Mouse (Mus musculus): Measurements from ENCODE around the gene Dnal1.

The Dnal1 gene

DNA sequence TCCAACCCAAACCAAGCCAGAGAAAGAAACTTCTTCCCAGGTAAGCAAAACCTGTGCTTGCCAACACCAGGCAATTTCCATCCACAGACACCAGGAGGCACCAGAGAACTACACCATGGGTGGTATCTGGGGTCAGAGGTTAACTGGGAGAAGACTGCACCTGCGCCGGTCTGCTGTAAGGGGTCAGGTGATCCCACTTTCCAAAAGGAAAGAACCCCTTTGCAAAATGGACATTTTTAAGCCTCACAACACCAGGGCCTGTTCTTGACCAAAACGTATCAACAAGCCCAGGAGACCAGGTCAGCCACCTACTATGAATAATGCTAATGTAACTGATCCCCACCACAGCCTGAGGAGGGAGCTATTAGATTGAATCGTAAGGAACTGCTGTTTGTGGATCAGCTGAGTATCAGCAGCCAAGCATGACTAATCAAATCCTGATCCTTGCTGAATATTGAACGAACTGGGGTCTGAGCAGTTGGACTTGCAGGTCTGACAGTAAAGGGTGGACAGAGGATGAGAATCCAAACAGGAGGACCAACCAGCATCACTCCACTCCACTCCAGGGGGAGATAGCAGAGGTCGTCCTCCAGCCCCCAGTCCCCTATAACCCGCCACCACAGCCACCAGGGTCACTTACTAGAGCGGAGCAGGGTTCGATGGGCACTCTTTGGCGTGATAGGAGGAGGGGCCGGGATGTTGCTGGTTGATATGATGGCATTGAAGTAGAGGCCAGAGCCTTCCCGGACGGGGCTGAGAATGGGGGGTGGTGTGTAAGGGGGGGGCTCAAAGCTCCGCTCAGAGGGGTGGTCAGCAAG is 47.7 kb downstream of the Dnal1 start:
- DNase-seq (ENCODE audit: low spot score) = no peak

DNA sequence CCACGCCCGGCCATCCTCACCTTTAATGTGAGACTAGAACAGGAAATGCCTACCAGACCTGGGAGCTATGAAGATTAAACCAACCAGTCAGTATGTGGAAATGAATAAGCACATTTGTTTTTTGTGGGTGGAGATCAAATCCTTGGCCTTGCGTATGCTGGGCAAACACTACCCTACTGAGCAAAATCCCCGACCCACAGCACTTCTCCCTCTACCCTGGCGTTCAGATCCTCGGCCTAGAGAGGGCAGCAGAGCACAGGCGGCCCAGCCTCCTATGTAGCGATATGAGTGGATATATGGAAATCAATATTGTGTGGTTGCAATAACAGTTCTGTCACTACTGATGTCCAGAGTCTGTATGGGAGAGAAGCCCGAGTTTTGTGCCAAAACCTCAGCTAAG is 49.0 kb downstream of the Dnal1 start:
- DNase-seq (ENCODE audit: low spot score) = no peak

DNA sequence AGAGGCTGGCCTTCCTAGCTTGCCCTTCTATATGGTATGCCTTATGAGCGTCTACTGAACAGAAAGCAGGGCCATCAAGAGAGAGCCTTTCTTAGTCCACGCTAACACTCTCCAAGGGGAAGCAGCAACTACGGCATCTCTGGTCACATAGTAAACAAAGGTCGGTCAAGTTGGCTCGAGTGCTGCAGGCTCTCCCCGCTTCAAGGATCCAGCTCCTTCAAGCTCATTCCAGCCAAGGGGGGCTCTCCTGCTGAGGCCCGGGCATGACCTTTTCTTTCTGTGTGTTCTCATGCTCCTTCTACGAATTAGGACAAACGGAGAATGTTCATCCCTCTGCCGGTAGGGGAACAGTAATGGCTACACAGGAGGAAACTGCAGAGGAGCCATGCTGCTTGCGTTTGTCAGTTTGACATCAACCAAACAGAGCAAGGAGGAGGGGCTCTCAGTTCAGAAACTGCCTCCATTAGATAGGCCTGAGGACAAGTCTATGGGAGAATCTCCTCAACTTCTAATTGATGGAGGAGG is 49.5 kb downstream of the Dnal1 start:
- DNase-seq (ENCODE audit: low spot score) = no peak

DNA sequence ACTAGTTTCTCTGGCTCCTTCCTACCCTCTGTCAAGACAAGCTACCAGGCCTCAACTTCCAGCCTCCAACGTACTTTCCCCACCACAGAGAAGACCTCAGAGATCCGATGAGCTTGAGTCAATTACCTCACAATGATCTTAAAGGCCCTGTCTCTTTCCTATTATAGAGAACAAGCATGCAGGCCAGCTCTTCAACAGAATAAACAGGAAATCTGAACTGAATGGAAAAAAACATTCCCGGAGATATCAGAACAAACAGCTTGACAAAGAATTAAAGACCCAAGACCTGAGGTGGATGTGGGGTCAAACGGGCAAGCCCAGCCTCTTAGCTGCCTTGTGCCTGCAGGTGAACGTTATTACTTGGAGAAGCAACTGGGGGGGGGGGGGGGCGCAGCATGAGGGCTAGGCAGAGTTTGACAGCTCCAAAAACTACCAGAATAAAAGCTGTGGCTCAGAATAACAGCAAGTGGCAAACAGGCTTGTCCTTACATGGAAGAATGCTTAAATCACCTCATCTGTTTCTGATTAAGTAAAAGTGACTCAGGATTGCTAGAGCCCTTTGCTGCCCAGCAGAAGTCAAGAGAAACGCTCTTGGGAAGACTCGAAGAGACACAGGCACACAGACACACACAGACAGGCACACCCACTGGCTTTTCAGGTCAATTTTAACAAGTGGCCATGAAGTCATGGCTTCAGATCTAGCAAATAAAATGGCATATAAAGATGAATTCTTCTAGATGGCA is 51.6 kb downstream of the Dnal1 start:
- no peak for DNase-seq (ENCODE audit: low spot score)

DNA sequence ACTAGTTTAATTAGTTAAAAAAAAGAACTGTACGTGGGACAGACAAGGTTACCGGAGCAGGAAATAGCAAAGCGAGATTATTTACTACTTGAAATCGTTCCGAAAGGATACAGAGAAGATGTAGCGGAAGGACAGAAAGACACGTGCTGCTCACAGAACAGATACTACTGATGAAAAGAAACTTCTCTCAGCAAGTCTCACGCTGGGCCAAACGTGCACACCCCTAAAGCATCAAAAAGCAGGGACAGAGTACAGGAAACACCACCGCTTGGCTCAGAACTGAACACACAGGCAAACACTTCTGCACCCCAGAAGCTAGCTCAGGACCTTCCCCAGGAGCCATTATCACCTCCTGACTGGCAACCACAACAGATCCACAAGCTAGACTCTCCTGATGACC is 56.4 kb downstream of the Dnal1 start:
- no peak for DNase-seq (ENCODE audit: low spot score)

DNA sequence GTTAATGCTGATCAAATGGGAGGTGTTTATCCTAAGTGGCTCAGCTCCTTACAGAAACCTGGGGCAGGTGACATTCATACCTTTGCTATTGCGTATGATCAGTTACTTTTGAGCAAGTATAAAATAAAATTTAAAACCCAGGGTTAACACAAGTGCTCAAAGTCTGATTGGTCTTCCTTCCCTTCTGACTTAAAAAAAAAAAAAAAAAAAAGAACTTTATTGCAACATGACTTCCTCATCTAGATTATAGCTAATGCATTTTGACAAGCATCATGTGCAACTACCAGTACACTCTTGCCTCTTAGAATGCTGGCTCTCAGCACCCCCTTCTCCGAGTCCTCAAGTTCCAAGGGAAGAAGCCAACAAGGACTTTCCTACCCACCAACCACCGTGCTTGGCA is 58.0 kb downstream of the Dnal1 start:
- no peak for DNase-seq (ENCODE audit: low spot score)

DNA sequence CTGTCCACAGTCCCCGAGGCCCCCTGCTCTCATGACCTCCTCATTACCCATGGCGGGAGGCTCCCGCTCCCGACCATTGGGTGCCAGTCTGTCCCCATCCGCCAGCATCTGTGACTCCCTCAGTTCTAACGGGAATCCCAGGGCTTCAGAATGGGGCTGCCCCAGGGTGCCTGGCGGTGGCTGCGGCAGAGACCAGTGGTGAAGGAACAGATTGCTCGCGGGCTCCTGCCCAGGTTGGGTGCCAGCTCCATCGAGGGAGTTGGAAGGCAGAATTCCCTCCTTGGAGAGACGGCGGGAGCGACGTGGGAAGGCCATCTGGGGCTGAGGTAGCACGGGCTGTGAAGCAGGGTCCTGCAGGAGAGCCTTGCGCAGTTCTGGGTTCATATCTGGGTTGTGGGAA is 58.7 kb downstream of the Dnal1 start:
- no peak for DNase-seq (ENCODE audit: low spot score)

DNA sequence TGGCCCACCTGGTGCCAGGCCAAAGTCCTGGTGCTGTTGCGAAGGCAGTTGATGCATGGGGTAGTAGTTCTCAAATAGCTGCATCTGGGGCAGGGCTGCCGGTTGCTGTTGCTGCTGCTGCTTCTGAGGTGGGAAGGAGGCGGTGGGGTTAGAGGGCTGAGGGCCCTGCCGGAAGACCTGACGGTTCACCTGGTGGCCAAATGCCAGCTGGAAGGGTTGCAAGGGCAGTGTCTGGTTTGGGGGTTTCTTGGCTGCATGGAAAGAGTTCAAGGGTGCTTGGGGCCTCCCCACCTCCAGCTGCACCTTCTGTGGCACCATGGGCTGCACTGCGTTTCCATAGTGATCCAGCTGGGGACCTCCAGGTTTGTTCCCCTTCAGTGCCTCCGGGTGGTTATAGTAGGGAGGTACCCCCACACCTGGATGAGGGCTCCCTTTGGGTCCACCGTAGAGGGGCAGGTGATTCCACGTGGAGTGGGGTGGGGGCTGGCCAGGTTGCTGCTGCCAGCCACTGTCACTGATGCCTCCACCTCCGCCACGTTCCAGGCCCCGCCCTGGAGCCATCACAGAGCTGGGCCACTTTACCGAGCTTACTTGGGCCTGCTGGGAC is 59.2 kb downstream of the Dnal1 start:
- no peak for DNase-seq (ENCODE audit: low spot score)

DNA sequence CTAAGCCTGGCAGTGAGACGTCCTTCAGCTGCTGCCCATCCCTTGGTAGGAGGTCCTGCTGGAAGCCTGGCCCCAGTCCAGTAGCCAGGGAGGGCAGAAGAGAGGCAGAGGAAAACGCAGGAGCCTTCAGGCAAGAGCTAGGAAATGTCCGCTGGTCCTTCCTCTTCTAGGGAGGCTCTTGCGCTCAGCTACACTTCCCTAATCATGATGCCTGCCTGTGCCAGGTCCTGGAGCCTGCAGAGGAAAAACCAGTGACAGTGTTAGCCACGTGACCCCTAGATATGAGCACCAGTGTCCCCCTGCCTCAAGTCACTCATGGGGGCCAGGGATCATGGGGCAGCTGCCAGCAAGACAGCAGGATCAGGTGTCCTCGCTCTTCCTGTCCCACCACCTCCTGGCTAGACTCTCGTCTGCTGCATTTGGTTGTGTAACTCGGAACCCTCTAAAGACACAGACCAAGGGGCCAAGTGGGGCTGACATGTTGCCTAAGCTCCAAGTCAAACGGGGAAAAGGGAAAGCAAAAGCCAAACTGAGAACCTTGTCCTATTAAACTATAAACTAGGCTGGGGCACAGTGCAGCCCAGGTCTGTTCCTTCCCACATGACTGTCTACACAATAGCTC is 60.1 kb downstream of the Dnal1 start:
- DNase-seq (ENCODE audit: low spot score) = no peak

DNA sequence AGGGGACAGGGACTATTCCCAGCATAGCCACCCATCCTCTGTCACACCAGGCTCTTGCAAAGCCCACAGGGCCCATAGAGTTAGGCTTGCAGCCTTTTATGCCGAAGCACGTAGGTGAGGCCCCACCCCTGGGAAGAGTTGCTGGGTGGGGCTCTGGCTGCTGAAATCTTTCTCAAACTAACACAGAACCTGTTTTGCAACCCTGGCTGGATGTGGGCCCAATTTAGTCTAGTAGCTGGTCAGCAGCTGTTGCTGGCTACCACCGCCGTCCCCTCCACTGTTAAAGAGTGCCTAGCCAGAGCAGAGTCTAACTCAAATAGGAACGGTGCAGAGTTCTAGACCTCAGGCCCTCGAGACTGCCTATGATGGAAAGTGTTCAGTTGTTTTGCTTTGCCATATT is 60.7 kb downstream of the Dnal1 start:
- no peak for DNase-seq (ENCODE audit: low spot score)

DNA sequence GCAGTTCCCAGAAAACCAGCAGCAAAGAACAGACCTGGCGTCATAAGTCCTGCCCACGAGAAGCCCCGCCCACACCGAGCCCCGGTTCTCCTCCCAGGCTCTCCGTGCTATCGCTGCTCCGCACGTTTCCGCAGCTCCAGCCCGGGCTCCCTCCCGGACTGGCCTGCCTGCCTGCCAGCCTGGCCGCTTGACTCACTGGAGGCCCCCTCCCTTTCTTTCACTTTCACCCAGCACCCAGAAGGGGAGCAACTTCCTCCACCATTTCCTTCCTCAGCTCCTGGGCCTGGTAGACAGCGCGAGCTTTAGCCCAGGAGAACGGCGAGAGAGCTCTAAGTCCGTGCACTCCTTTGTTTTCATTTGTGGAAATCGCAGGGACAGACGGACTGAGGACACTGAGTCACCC is 61.5 kb downstream of the Dnal1 start:
- DNase-seq (ENCODE audit: low spot score) = no peak

DNA sequence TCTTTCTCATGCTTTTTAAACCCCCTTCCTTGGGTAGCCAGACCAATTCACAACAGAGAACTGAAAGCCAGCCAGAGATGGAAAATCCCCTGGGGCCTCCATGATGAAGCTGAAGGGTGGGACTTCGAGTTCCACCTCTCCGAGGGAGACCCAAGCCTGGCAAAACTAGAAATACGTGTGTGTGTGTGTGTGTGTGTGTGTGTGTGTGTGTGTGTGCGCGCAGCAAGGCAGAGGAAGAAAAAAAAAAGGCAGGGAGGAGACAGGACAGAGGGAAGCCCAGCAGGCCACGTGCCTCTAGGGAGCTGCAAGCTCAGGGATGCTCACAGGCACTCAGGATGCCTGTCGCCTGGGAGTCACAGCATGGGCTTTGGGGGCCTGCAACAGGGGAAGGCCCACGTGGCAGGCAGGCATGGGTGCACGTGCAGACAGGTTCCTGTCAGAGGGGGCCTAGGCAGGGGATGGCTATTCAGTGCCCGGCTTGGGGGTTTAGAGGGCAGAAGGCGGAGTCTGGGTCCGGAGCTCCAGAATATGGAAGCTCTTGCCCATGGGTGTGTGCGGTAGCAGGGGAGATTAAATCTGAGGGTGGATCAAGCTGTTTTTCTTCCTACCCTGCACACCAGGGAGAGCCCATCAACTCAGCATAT is 62.1 kb downstream of the Dnal1 start:
- no peak for DNase-seq (ENCODE audit: low spot score)

DNA sequence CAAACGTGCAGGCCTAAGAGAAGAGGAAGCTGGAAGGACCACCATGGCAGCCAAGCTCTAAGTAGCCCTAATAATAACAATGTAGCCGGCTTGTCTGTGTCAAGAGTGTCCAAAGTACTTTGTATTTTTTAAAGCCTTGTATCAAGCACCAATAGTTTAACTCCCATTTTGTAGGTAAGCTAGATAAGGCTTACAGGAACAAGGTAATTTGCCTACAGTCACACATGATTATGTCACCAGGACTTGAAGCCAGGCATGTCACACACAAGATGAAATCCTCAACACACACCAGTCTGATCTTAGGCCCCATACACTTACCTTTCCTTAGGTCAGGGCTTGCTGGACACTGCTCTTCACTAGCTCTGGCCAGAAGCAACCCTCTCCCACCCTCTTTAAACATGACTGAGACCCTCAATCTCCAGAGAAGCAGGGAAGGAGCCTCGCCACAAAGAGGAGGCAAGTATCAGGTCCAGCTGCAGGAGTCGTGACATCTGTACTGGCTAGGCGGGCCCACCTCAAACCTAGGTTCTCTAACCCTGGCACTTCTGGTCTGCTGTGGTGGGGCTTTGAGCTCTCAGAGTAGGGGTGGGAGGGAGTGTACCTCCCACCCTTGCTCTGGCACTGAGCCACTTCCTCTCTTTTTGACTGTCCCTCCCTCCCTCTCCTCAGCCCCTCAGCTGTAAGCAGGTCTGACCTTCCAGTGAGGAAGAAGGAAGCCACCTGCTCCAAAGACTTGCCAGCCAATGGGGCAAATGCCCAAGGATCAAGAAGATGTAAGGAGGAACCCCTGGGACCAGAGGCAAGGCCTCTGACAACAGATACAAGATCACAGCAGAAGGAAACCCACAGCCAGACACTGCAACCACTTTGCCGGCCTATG is 63.0 kb downstream of the Dnal1 start:
- DNase-seq (ENCODE audit: low spot score) = no peak

DNA sequence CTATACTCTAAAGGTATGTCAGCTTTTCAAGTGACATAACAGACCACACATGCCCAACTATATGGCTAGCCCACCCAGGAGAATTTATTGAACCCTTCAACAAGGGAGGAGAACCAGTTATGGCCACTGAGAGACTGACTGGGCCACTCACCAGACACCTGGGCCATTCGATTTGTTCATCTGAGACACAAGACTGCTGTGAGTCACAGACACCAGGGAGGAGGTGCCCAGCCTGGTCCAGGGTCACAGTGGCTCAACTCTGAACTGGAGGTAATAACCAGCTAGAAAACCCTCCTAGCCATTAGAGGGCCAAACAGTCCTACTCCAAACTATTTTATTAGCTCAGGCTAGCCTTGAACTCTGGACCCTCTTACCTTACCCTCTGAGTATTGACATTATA is 63.9 kb downstream of the Dnal1 start:
- DNase-seq (ENCODE audit: low spot score) = no peak

DNA sequence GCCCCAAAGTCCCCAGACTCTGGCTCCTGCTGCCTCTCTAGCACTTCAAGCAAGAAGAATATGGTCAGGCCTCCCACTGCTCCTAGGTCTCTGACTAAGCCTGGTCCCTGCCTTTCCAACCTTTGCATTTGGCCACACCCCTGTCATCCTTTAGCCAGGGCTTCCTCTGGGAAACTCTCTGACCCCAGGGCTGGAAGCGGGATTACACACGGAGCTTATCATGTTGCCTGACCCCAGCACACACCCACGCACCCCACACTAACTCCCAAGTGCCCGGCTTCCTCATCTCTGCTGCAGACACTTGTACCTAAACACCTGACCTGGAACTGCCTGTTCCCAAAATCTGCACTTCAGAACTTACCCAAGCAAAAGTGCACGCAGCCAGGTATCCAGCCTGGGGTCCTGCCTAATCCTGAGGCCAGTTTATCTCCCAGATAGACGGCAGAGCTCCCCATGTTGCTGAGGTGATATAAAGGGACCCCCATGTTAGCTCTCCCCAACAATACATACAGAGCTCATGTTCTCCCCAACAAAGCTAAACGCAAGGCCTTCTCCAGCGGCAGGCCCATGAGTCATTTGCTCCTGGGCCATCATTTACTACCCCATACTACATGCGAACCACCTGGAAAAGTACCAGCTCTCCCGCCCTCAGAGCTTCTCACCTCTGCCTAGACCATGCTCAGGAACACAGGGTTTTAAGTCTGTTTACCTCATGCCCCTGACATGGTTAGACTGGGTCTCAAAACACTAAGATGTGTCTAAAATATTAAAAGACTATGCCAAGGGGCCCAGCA is 64.7 kb downstream of the Dnal1 start:
- no peak for DNase-seq (ENCODE audit: low spot score)

DNA sequence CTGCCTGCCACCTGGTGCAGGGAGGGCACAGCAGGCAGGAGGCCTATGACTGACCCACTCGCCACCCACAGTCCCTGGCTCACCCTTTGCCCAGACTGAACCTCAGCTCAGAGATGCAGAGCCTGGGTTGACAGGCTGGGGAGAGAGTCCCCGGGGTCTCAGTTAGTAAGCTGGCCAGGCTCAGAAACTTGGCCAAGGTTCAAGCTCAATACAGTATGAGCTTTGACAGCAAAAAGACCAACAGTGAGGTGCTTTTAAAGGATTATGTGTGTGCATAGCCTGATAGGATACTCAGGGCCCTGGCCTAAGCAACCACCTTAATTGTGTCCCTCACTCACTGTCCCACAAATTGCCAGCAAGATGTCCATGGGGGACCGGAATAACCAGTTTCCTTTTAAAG is 65.9 kb downstream of the Dnal1 start:
- DNase-seq (ENCODE audit: low spot score) = no peak

DNA sequence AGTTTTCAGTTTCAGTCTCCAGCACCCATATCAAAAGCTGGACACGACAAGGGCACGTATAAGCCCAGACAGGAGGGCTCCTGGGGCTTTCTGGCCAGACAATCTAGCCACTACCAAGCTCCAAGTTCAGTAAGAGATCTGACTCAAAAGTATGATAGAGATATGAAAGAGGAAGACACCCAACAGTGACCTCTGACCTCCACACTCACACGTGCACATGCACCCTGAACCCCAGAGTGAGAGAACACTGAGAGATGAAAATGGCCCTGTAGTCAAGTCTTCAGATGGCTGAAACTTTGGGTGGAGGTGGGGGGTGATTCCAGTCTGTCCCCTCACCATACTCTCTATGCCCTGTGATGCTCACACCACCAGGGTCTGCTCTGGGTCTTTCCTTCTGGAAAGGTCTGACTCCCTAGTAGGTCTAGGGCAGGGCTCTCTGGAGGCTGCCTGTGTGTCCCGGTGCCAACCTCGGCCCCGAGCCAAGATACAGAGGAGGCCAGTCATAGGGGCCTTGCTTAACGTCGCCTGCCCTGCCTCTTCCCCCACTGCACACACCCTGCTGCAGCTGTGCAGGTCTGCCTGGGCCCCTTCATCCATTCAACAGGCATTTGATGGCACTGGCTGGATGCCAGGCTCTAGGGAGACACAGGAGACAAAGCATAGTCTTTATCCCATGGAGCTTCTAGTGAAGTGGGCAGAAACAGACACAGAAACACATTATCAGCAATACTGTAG is 66.7 kb downstream of the Dnal1 start:
- no peak for DNase-seq (ENCODE audit: low spot score)

DNA sequence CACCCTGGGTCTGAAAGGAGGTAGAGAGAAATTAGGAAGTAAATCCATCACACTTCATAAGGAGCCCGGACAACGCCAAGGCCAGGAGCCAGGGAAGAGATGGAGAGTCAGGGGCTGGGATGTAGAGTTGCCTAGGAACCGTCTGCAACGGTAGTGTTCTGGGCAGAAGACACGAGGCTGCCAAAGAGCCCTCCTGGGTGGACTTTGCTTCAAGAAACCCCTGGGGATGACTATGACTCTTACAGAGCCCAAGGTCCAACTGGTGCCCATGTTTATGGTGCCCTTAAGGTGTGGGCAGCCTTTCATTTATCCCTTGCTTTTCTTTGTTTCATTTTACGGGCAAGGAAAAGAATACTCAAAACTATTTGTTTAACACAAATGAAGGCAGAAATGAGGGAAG is 67.8 kb downstream of the Dnal1 start:
- DNase-seq (ENCODE audit: low spot score) = no peak

DNA sequence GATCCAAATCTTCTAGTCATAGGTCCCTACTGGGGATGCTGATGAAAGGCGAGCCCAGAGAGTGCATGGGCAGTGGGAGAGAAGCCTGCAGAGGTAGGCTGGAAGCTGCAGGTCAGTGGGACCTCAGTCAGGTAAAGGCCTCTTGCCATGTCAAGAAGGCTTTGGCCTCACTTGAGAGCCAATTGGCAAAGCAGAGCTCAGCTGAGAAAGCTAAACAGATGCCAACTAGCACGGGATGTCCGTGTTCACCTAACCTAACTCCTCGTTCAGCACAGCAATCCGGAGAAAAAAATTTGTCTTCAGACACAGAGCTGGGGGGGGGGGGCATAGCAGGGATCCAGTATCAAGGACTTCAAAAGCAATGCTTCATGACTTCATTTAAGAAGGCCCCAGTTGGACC is 70.8 kb downstream of the Dnal1 start:
- no peak for DNase-seq (ENCODE audit: low spot score)

DNA sequence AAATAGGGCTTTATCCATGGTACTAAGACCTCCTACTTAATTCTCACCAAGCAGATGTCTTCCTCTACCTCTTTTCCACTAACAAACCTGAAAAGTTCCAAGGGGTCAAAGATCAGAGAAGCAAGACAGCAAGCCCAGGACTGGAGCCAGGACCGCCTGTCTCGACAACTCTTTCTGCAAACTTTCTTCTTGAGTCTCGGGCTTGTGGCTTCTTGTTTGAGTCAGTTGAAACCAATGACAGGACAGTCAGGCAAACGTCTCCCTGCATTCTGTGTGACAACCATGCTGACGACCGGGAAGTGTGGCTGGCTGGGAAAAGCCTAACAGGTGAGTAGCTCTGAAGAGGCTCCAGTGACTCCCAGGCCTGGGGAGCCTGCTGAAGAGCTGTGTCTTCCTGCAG is 71.4 kb downstream of the Dnal1 start:
- DNase-seq (ENCODE audit: low spot score) = no peak
